Mouse (Mus musculus): Measurements from ENCODE around the gene Pygo1.

Gene Pygo1

GRCm38 (mm10) chr9:72992576-72992975 is 67.1 kb downstream of the Pygo1 start:
- DNase-seq (ENCODE audit: low spot score), result no peak

- DNase-seq (ENCODE audit: low spot score), result no peak
Observed at GRCm38 (mm10) chr9:72996167-72996566, 70.7 kb downstream of the Pygo1 start.

- DNase-seq (ENCODE audit: low spot score), result no peak
Observed at GRCm38 (mm10) chr9:72996806-72997205, 71.4 kb downstream of the Pygo1 start.

GRCm38 (mm10) chr9:73000487-73000886 is 75.0 kb downstream of the Pygo1 start:
- no peak for DNase-seq (ENCODE audit: low spot score)

GRCm38 (mm10) chr9:73001314-73002011 is 76.0 kb downstream of the Pygo1 start:
- no peak for DNase-seq (ENCODE audit: low spot score)
